ENCODE assay signal across 34 mouse cellular contexts in genomic region chr13:120320183-120320582, GRCm38 (mm10). TPM values are rescaled to one million over a fixed set of nuclear protein-coding genes. Genes with fewer than 3 reads are reported as not detected.
DNase-seq lines count a peak whose midpoint lies in the region; ATAC-seq and TF ChIP-seq lines count a peak whose summit lies in the region.
"Had no signal": no experiment of that assay in that cellular context is flagged by ENCODE, and none has a peak within 500 bp of the region (broad histone marks: within the 10 kb centered on the region; RNA-seq: fewer than 3 reads in every experiment).

No protein-coding gene starts in this region.

- TF ChIP-seq POLR2A in CH12.LX (IDR thresholded peaks at IDR 0.05; ENCODE audit: low read depth, low read length) (no peak), MEL (IDR thresholded peaks at IDR 0.05; ENCODE audit: control insufficient read depth in 1 of 2, insufficient read depth in 1 of 2, low read depth in 1 of 2, low read length in 2 of 2, poor library complexity in 1 of 2) (no peak)

- no peaks in the 10 kb centered on the region for H3K27me3 ChIP-seq in CH12.LX (replicated peaks)
- H3K27me3 ChIP-seq in MEL (ENCODE audit: control insufficient read depth in 1 of 2, insufficient read depth in 2 of 2, low read length in 2 of 2) = no peaks in the 10 kb centered on the region
- no peaks in the 10 kb centered on the region for H3K27me3 ChIP-seq in forebrain, postnatal 0 days (ENCODE audit: insufficient read depth, low read length)
- H3K27me3 ChIP-seq: embryonic facial prominence, embryonic 12.5 days; embryonic facial prominence, embryonic 15.5 days; heart, embryonic 15.5 days; hindbrain, embryonic 13.5 days had no signal

- peak; percentile 16 for DNase-seq in CD4-positive, CD25-positive, alpha-beta regulatory T cell, adult 2 months (ENCODE audit: low read depth, low spot score)
- DNase-seq in CH12.LX (ENCODE audit: extremely low read depth) = no peak
- DNase-seq in MEL (ENCODE audit: low read depth, low spot score) = peak; percentile 17
- peak; percentile 1 for DNase-seq in mesoderm, embryonic 11.5 days (ENCODE audit: low read depth, low spot score)
- DNase-seq in forebrain, postnatal 0 days = no peak
- no peak for DNase-seq in frontal cortex, postnatal 10 days (ENCODE audit: low spot score in 2 of 2)
- no peak for DNase-seq in adrenal gland, adult (ENCODE audit: inconsistent age in 2 of 2, low spot score in 1 of 2)
- DNase-seq: adrenal gland, postnatal 10 days; cerebellum, adult 11 months; cerebellum, adult 2 months; cerebellum, adult 9-11 months; cerebellum, postnatal 25 days; gastrocnemius, postnatal 10 days; gastrocnemius, postnatal 36 days; heart, postnatal 10 days; heart, postnatal 36 days; kidney, adult 18-20 months; kidney, adult 9 months had no signal

- H3K36me3 ChIP-seq in CH12.LX (replicated peaks in 1 of 2; ENCODE audit: control insufficient read depth in 1 of 2, insufficient read depth in 1 of 2, low read length in 1 of 2) = no peaks in the 10 kb centered on the region
- no peaks in the 10 kb centered on the region for H3K36me3 ChIP-seq in MEL (ENCODE audit: control insufficient read depth in 1 of 2, insufficient read depth in 2 of 2, low read length in 2 of 2)
- no peaks in the 10 kb centered on the region for H3K36me3 ChIP-seq in forebrain, postnatal 0 days (ENCODE audit: insufficient read depth)
- H3K36me3 ChIP-seq: embryonic facial prominence, embryonic 12.5 days; embryonic facial prominence, embryonic 15.5 days; heart, embryonic 15.5 days; hindbrain, embryonic 10.5 days; hindbrain, embryonic 13.5 days had no signal

- H3K9me3 ChIP-seq in CH12.LX (replicated peaks; ENCODE audit: low read length) (no peaks in the 10 kb centered on the region), MEL (replicated peaks; ENCODE audit: insufficient read depth, low read length) (no peaks in the 10 kb centered on the region)
- H3K9me3 ChIP-seq in forebrain, postnatal 0 days (ENCODE audit: low read length) = no peaks in the 10 kb centered on the region
- H3K9me3 ChIP-seq: embryonic facial prominence, embryonic 12.5 days; embryonic facial prominence, embryonic 15.5 days; heart, embryonic 15.5 days; hindbrain, embryonic 13.5 days had no signal

- TF ChIP-seq CTCF in CH12.LX (conservative IDR thresholded peaks at IDR 0.05 in 1 of 2, IDR thresholded peaks at IDR 0.05 in 1 of 2; ENCODE audit: low read depth in 2 of 2, low read length in 2 of 2) = peak in 1 of 2 experiments; percentile 54; a peak in 2 of 4 replicates
- peak in 2 of 3 experiments; percentile 12 to 24; a peak in 2 of 6 replicates for TF ChIP-seq CTCF in MEL (IDR thresholded peaks at IDR 0.05 in 2 of 3, conservative IDR thresholded peaks at IDR 0.05 in 1 of 3; ENCODE audit: control insufficient read depth in 1 of 3, insufficient read depth in 1 of 3, low read depth in 2 of 3, low read length in 3 of 3, poor library complexity in 1 of 3, severe bottlenecking in 1 of 3)
- TF ChIP-seq CTCF in forebrain, postnatal 0 days (IDR thresholded peaks at IDR 0.05; ENCODE audit: low read depth) = no peak

- H3K79me2 ChIP-seq in CH12.LX (replicated peaks; ENCODE audit: control insufficient read depth, extremely low read depth, insufficient read depth, poor library complexity, severe bottlenecking) = no peaks in the 10 kb centered on the region
- H3K79me2 ChIP-seq in MEL (ENCODE audit: control insufficient read depth, insufficient read depth, low read length, poor library complexity) = no peaks in the 10 kb centered on the region

- WGBS in forebrain, postnatal 0 days = 73% methylated on average over 3 of the region's 3 CpGs

- in situ Hi-C loops in CH12.LX (cut with MboI; ENCODE audit: low pct_ligation_motif_present, low pct_unique_long_range_greater_than_20kb, low sequenced_read_pairs) = no loop called here

- no peak overlapping the region for H3K9ac ChIP-seq in CH12.LX (ENCODE audit: insufficient read depth, low read depth)
- H3K9ac ChIP-seq in MEL (ENCODE audit: control insufficient read depth, low read depth, low read length, poor library complexity, severe bottlenecking) = no peak overlapping the region
- no peak overlapping the region for H3K9ac ChIP-seq in forebrain, postnatal 0 days
- H3K9ac ChIP-seq: embryonic facial prominence, embryonic 12.5 days; embryonic facial prominence, embryonic 15.5 days; heart, embryonic 15.5 days; hindbrain, embryonic 13.5 days had no signal

- TF ChIP-seq EP300 in CH12.LX (IDR thresholded peaks at IDR 0.05; ENCODE audit: low read length) = no peak
- TF ChIP-seq EP300 in MEL (IDR thresholded peaks at IDR 0.05; ENCODE audit: low read depth in 1 of 2, low read length in 2 of 2) = no peak

- peak; percentile 54 for TF ChIP-seq RAD21 in CH12.LX (IDR thresholded peaks at IDR 0.05; ENCODE audit: low read depth, low read length)
- peak; percentile 25 for TF ChIP-seq RAD21 in MEL (IDR thresholded peaks at IDR 0.05; ENCODE audit: low read depth, low read length)

- H3K4me3 ChIP-seq in CH12.LX (replicated peaks in 1 of 3; ENCODE audit: low read depth in 2 of 3, low read length in 2 of 3, poor library complexity in 1 of 3) = no peak overlapping the region
- no peak overlapping the region for H3K4me3 ChIP-seq in MEL (ENCODE audit: control insufficient read depth in 1 of 2, insufficient read depth in 1 of 2, low read depth in 2 of 2, low read length in 2 of 2)
- H3K4me3 ChIP-seq in forebrain, postnatal 0 days (ENCODE audit: low read depth, low read length) = no peak overlapping the region
- H3K4me3 ChIP-seq: embryonic facial prominence, embryonic 12.5 days; embryonic facial prominence, embryonic 15.5 days; heart, embryonic 15.5 days; hindbrain, embryonic 10.5 days; hindbrain, embryonic 13.5 days had no signal

- H3K4me1 ChIP-seq in CH12.LX (ENCODE audit: control insufficient read depth in 1 of 2, insufficient read depth in 2 of 2) (peaks cover 0 to 19% of the 10 kb centered on the region in 2 experiments; a peak in 3 of 4 replicates), MEL (ENCODE audit: control insufficient read depth in 1 of 2, insufficient read depth in 2 of 2, low read length in 2 of 2) (no peaks in the 10 kb centered on the region)
- no peaks in the 10 kb centered on the region for H3K4me1 ChIP-seq in forebrain, postnatal 0 days (ENCODE audit: insufficient read depth)
- H3K4me1 ChIP-seq: embryonic facial prominence, embryonic 12.5 days; embryonic facial prominence, embryonic 15.5 days; heart, embryonic 15.5 days; hindbrain, embryonic 10.5 days; hindbrain, embryonic 13.5 days had no signal

- ATAC-seq in forebrain, postnatal 0 days = no peak
- ATAC-seq: forebrain, embryonic 14.5 days; hindbrain, embryonic 16.5 days had no signal

- dilution Hi-C loops in CH12.LX (cut with MboI; ENCODE audit: extremely low pct_ligation_motif_present, extremely low pct_unique_long_range_greater_than_20kb, low sequenced_read_pairs) = no loop called here

- no peak overlapping the region for H3K27ac ChIP-seq in CH12.LX (ENCODE audit: insufficient read depth, low read depth)
- H3K27ac ChIP-seq in MEL (ENCODE audit: control insufficient read depth, low read depth, low read length) = no peak overlapping the region
- no peak overlapping the region for H3K27ac ChIP-seq in forebrain, postnatal 0 days (ENCODE audit: low read depth, low read length)
- H3K27ac ChIP-seq: embryonic facial prominence, embryonic 12.5 days; embryonic facial prominence, embryonic 15.5 days; heart, embryonic 15.5 days; hindbrain, embryonic 10.5 days; hindbrain, embryonic 13.5 days had no signal

- no peak overlapping the region for H3K4me2 ChIP-seq in CH12.LX (ENCODE audit: insufficient read depth, low read depth, poor library complexity, severe bottlenecking)
- H3K4me2 ChIP-seq in forebrain, postnatal 0 days (ENCODE audit: low read depth) = no peak overlapping the region
- H3K4me2 ChIP-seq: embryonic facial prominence, embryonic 12.5 days; embryonic facial prominence, embryonic 15.5 days; heart, embryonic 11.5 days; heart, embryonic 15.5 days; hindbrain, embryonic 13.5 days had no signal

TF ChIP-seq in CH12.LX, 34 proteins besides CTCF, POLR2A, EP300 and RAD21 (continues in another document):
- TF ChIP-seq TCF12 (IDR thresholded peaks at IDR 0.05; ENCODE audit: low read depth, low read length) (no peak), MAX (IDR thresholded peaks at IDR 0.05; ENCODE audit: low read length) (no peak), SMC3 (IDR thresholded peaks at IDR 0.05; ENCODE audit: low read depth, low read length) (peak; percentile 14; the same call in 1 of the 2 replicates), KAT2A (IDR thresholded peaks at IDR 0.05; ENCODE audit: insufficient replicate concordance, low read length) (no peak)

TF ChIP-seq in MEL, 35 proteins besides CTCF, POLR2A, EP300 and RAD21:
- TF ChIP-seq TBP (IDR thresholded peaks at IDR 0.05; ENCODE audit: low read depth, low read length) (no peak), POLR2AphosphoS2 (IDR thresholded peaks at IDR 0.05; ENCODE audit: low read length) (no peak), CHD1 (IDR thresholded peaks at IDR 0.05; ENCODE audit: low read depth, low read length) (no peak), RCOR1 (IDR thresholded peaks at IDR 0.05; ENCODE audit: low read depth, low read length) (no peak)

RNA-seq across cellular contexts. Expression of gene Tcstv3, which starts 3.5 kb away (rescaled TPM):
- total RNA-seq in CH12.LX (2012; rRNA removed) (not detected in 2 replicates), CH12.LX (2014; rRNA removed) (not detected in 2 replicates), MEL (2012; rRNA removed) (not detected in 2 replicates)
- polyA plus RNA-seq in CH12.LX (2012; ENCODE audit: insufficient read length, low read depth) (not detected in 2 replicates), MEL (2012; ENCODE audit: insufficient read depth in 1 of 2, insufficient read length in 2 of 2, low read depth in 1 of 2, low replicate concordance in 2 of 2, missing spikeins in 1 of 2) (not detected)
- not detected in 2 replicates for total RNA-seq in forebrain, postnatal 0 days (2014; rRNA removed)
- polyA plus RNA-seq in forebrain, postnatal 0 days (2015; fragmentation: Nextera tagmentation; extraction: Ambion mirVana) = not detected in 2 replicates
- total RNA-seq: adrenal gland, adult 18-20 months; adrenal gland, postnatal 10 days; adrenal gland, postnatal 4 days; common myeloid progenitor, adult 5-6 weeks; gastrocnemius, adult 18-20 months; gastrocnemius, postnatal 10 days; gastrocnemius, postnatal 36 days; heart, adult 8-10 months; heart, postnatal 10 days; heart, postnatal 36 days had no signal
- polyA plus RNA-seq: activated CD4-positive, CD25-positive, alpha-beta regulatory T cell, adult 4 months; cerebellum, adult 2 months; embryonic facial prominence, embryonic 12.5 days; embryonic facial prominence, embryonic 15.5 days; forebrain, embryonic 11.5 days; forebrain, embryonic 14.5 days; heart, embryonic 11.5 days; heart, embryonic 15.5 days; hindbrain, embryonic 10.5 days; hindbrain, embryonic 13.5 days; hindbrain, embryonic 16.5 days; intestine, embryonic 14.5 days had no signal

RNA-seq across cellular contexts. Expression of gene BC147527, which starts 20.0 kb away (rescaled TPM):
- 17.2 and 22.4 TPM in 2 replicates for total RNA-seq in CH12.LX (2012; rRNA removed)
- total RNA-seq in CH12.LX (2014; rRNA removed) = 55.8 and 65.9 TPM in 2 replicates
- 33.6 and 50.1 TPM in 2 replicates for polyA plus RNA-seq in CH12.LX (2012; ENCODE audit: insufficient read length, low read depth)
- not detected in 2 replicates for total RNA-seq in MEL (2012; rRNA removed)
- polyA plus RNA-seq in MEL (2012; ENCODE audit: insufficient read depth in 1 of 2, insufficient read length in 2 of 2, low read depth in 1 of 2, low replicate concordance in 2 of 2, missing spikeins in 1 of 2) = not detected
- total RNA-seq in forebrain, postnatal 0 days (2014; rRNA removed) = not detected in 2 replicates
- 0.09 and 0.23 TPM in 2 replicates for polyA plus RNA-seq in forebrain, postnatal 0 days (2015; fragmentation: Nextera tagmentation; extraction: Ambion mirVana)
- total RNA-seq: adrenal gland, postnatal 4 days; gastrocnemius, adult 18-20 months; gastrocnemius, postnatal 10 days; gastrocnemius, postnatal 36 days; heart, adult 8-10 months; heart, postnatal 10 days had no signal
- polyA plus RNA-seq: cerebellum, adult 2 months; embryonic facial prominence, embryonic 12.5 days; heart, embryonic 11.5 days; hindbrain, embryonic 16.5 days had no signal

RNA-seq across cellular contexts. Expression of gene AF067061, which starts 57.3 kb away (rescaled TPM):
- 83.0 and 130 TPM in 2 replicates for total RNA-seq in CH12.LX (2012; rRNA removed)
- total RNA-seq in CH12.LX (2014; rRNA removed) = 41.9 and 48.9 TPM in 2 replicates
- 33.8 and 34.6 TPM in 2 replicates for polyA plus RNA-seq in CH12.LX (2012; ENCODE audit: insufficient read length, low read depth)
- total RNA-seq in MEL (2012; rRNA removed) = not detected in 2 replicates
- not detected for polyA plus RNA-seq in MEL (2012; ENCODE audit: insufficient read depth in 1 of 2, insufficient read length in 2 of 2, low read depth in 1 of 2, low replicate concordance in 2 of 2, missing spikeins in 1 of 2)
- not detected in 2 replicates for total RNA-seq in forebrain, postnatal 0 days (2014; rRNA removed)
- not detected in 2 replicates for polyA plus RNA-seq in forebrain, postnatal 0 days (2015; fragmentation: Nextera tagmentation; extraction: Ambion mirVana)
- total RNA-seq: adrenal gland, adult 18-20 months; adrenal gland, postnatal 10 days; adrenal gland, postnatal 4 days; common myeloid progenitor, adult 5-6 weeks; gastrocnemius, adult 18-20 months; gastrocnemius, postnatal 10 days; gastrocnemius, postnatal 36 days; heart, adult 8-10 months; heart, postnatal 10 days; heart, postnatal 36 days had no signal
- polyA plus RNA-seq: activated CD4-positive, CD25-positive, alpha-beta regulatory T cell, adult 4 months; cerebellum, adult 2 months; embryonic facial prominence, embryonic 12.5 days; embryonic facial prominence, embryonic 15.5 days; forebrain, embryonic 11.5 days; forebrain, embryonic 14.5 days; heart, embryonic 11.5 days; heart, embryonic 15.5 days; hindbrain, embryonic 10.5 days; hindbrain, embryonic 13.5 days; hindbrain, embryonic 16.5 days; intestine, embryonic 14.5 days had no signal

Comparison
In these comparisons a context has a peak if more than half of its experiments do, and no peak if none do; other contexts are left out.
1. DNase-seq: peak in CD4-positive, CD25-positive, alpha-beta regulatory T cell, adult 2 months (single experiment), MEL (single experiment) and mesoderm, embryonic 11.5 days (single experiment); none in CH12.LX (single experiment), forebrain, postnatal 0 days (single experiment), frontal cortex, postnatal 10 days (0 of 2) and adrenal gland, adult (0 of 2).
2. RNA of gene BC147527, which starts 20.0 kb away (total RNA-seq): 17.2 to 65.9 TPM in CH12.LX; not detected in MEL and not detected in forebrain, postnatal 0 days; every median in the first group is over 10 times any median in the second.
3. RNA of gene AF067061, which starts 57.3 kb away (total RNA-seq): 41.9 to 130 TPM in CH12.LX; not detected in MEL and not detected in forebrain, postnatal 0 days; every median in the first group is over 10 times any median in the second.